Mouse (Mus musculus) kidney, postnatal 36 days (tissue): ENCODE data around the gene Fance.
A peak's percentile ranks its signal among the peaks of the same experiment; 100 is the strongest.
"Not testable (repeated sequence)": the region's sequence is repeated elsewhere in the genome, so short reads cannot be mapped to it uniquely, and the experiment has no call there.

Source experiments
- DNase-seq, 2 experiments: peaks; one replicate each; pipeline ENCODE4 v3.0.0; 2021 to 2022; ENCODE audit warnings: mixed read lengths in 2 of 2

The Fance gene

DNA sequence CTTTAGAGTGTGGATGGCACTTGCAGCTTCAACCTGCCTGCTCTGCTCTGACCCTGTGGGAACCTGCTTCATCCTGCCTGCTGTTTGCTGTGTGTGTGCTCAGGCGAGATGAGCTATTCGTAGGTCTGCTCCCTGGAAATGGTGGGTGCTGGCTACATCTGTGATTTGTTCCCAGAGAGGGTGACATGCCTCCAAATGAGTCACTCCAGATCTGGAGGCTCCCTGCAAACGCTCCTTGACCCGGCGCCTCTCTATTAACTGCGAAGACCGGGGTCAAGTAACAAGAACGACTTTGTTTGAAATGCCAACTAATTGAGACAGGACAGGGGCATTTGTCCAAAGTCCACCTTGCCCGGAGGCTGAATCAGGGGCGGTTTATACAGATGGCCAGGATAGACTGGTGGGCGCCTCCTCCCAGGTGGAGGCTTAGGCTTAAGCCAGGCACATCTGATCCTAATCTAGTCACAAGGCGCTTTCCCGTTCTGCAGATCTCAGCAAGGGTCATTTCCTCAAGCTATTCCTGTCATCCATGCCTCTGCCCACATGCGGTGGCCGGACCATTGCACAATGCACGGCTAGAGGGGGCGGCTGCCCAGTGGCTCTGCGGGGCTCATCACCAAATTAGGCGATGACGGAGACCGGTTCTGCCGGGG, 14.5 kb downstream of the Fance start:
- peak; percentile 68 to 71 for DNase-seq

DNA sequence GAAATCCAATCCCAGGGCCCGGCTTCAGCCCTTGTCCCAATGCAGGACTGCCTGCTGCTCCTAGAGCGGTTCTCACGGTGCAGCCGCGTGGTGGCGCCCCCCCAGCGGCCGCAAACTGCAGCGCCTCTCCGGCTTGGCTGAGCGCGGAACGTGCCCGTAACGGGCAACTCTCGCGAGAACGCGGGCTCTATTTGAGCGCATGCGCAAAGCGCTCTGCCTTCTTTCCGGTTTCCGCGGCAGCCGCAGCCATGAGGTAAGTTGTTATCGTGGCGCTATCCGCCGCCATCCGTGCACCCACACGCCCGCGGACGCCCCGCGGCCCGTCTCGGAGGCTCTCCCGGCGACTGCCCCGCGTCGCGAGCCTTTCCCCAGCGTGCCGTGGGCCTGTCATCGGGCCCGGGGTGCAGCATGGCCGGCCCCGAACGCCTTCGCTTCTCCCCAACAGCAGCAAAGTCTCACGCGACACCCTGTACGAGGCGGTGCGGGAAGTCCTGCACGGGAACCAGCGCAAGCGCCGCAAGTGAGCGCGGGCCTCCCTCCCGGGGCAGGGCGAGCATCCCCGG, 15.1 kb downstream of the Fance start, which contains the start of gene Rpl10a:
TSS of gene Rpl10a (plus strand) at position 106 of the 563 bp plus-strand sequence.
- peak; percentile 96 to 99 for DNase-seq

DNA sequence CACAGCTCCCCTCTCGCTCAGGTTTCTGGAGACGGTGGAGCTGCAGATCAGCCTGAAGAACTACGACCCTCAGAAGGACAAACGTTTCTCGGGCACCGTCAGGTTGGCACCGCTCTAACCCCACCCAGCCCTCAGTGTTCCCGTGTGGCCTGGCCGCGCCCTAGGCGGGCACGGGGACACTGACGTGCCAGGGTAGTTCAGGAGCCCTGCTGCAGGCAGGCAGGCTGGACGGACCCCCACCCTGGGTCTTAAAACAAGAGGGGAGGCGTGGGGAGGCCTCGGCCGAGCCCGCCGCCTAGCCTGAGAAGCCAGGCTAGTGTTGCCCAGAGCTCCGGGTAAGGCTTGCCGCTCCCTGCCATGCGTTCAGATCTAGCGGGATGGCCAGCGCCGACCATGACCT, 15.6 kb downstream of the Fance start:
- DNase-seq: peak in 1 of 2 experiments; percentile 39

DNA sequence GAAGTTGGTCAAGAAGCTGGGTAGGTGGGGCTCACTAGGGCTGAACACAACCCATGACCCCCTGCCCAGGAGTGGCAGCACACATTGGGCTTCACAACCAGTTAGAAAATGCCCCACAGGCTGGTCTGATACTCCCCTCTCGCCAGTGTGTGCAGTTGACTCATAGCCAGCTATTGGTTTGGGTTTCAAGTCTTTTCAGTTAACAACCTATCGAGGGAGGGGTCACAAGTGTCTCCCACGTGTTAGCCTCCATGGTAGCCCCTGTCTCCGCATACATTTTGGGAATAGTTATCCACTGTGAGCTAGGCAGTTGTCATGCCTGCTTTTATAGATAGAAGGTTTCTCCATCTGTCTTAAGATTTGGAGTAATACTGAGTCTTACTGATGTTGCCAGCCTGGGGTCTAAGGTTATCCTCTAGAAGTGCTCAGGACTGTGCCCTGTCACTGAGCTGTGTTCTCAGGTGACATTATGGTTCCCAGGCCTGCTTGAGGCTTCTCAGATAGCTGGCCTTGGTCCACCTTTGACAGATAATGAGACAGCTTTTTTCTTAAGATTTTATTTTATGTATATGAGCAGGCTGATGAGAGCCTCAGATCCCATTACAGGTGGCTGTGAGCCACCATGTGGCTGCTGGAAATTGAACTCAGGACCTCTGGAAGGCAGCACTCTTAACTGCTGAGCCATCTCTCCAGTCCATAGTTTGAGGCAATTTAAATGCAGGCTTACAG, 16.3 kb downstream of the Fance start:
- no peak for DNase-seq

DNA sequence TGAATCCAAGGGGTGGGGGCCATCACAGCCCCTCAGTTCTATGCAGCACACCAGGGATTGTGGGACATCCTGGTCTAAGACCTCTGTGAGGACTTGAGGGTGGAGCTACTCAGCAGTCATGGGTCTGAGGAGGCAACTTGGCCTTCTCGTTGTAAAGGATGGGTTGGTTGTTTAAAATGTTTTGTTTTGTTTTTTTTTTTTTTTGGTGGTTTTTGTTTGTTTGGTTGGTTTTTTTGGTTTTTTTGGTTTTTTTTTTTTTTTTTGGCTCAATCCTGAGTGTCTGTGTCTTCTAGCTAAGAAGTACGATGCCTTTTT, 16.9 kb downstream of the Fance start:
- no peak for DNase-seq

DNA sequence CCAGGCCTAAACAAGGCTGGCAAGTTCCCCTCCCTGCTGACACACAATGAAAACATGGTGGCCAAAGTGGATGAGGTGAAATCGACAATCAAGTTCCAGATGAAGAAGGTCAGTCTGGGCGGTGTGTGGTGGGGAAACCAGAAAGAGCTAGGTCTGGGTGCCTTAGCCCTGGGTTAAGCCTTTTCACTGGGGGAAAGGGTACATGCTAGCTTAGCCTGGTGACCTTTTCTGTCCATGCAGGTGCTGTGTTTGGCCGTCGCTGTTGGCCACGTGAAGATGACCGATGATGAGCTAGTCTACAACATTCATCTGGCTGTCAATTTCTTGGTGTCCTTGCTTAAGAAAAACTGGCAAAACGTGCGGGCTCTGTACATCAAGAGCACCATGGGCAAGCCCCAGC, 17.3 kb downstream of the Fance start:
- not testable (repeated sequence) for DNase-seq

DNA sequence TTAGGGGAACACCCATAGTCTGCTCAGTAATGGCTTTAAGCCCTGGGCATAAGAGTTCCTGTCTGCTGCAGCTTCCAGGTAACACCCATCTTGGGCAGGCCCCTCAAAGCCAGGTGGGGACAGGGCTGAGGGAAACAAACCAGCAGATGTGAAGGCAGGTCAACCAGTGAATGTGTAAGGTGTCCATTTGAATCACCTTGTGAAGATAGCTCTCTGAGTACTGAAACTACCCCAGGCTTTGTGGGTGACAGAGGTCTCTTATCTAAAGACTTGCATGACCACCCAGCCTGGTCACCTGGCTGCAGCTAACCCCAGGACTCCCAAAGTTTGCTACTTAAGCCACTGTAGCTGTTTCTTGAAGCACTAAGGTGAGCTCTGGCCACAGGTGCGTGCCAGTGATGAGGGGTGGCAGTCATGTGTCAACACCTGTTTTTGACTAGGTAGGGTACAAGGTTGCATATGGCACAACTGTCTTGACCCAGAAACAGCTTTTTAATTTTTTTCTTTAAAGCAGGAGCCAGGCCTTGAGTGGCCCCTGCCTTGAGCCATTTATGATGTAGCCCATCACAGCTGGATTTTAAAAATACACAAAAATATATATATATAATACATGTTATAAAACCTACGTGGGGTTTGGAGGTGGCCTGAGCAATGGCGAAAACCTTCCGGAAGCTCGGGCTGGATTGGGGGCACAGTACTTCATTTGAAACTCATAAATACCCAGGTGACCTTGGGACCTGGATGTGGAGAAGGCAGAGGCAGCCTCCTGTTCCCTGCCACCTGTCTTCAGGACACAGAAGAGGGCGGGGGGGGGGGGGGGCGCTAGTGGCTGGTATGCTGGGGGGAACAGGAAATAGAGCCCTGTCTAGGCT, 18.2 kb downstream of the Fance start:
- DNase-seq: no peak

DNA sequence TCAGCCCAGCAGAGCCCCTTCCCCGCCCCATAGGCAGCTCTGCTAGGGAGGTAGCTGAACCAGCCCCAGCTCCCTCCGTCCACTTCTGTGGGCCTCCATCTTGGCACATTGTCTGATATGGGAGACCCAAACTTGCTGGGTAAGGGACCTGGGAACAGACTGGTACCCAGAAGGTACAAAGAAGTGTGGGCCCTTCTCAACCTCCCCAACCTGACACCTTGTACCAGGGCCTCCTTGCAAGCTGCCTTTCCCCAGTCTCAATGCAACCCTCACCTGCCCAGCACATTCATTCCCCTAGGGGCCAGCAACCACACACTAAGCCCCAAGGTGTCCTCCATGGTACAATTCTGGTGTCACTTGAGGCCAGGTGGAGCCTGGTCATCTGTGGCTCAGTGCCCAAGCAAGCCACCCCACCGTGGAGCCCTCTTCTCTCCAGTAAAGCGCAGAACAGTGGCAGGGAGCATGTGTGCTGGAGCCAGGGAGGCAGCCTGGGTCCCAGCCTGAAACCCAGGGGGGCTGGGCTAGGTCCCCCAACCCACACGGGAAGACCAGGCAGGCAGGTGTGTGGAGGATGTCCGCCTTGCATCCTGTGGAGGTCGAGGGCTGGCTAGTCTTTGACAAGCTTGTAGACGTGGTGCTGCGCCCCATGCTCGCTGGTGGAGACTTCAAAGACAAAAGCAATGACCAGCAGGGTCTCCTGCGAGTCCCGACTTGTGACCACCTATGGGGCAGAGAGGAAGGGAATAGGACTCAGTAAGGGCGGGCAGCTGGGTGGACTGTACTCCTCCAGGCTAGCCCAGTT, 19.0 kb downstream of the Fance start:
- DNase-seq: no peak

DNA sequence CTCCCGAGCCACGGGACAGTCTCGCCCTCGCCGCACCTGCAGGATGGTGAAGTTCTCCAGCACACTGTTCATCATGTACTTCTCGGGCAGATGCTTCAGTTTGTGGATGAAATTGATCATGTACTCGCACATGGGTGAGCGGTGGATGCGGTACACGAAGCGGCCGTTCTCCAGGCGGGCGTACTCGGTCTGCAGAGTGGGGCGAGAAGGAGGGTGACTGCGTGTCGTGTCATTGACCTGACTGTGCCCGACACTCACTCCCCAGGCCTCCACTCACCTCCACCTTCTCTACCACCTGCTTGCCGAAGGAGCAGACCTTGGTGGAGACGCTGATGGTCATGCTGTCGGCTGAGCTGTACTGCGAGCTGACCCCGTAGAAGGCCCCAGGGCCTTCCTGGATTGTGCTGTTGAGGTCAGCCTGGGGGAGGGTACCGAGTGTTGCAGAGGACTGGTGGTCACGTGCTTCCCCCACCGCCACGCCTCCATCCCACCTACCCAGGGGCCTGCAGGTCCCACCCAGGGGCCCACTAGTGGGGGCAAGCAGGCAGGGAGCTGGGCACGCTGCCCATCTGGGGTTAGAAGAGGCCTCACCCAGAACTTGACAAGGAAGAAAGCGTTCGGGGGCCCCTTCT, 19.7 kb downstream of the Fance start:
- no peak for DNase-seq

DNA sequence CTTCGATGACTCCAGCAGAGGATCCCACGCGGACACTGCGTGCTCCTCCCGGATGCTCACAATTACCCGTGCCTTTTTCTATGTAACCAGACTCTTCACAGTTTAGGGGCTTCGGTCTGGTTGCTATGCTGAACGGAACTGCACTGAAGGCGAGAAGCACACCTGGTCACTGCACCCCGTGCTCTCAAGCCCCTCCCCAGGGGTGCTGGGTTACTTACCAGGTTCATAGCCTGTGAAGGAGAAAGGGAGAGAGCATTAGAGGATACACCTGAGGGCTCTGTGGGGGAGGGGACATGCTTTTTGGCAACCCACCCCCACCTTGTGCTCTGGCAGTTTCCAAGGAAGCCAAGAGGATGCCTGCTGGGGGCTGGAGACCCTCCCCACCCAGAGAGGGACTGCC, 21.9 kb downstream of the Fance start:
- no peak for DNase-seq

DNA sequence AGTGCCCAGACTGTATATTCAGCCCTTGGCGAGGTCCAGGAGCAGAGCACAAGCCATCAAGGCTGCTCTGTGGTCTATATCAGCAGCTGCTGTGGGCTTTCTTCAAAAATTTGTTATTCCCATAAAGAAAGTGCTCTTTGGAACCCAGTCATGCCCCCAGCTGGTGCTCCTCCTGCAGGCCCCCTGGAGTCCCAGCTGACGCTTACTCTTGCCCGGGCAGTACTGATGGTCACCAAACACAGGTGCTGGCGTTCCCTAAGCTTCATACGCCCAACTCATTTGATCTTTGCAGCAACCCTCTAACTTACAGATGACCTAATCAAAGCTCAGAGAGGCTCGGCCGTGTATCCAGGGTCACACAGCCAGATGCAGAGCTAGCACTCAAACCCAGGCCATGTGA, 24.2 kb downstream of the Fance start:
- DNase-seq: no peak

DNA sequence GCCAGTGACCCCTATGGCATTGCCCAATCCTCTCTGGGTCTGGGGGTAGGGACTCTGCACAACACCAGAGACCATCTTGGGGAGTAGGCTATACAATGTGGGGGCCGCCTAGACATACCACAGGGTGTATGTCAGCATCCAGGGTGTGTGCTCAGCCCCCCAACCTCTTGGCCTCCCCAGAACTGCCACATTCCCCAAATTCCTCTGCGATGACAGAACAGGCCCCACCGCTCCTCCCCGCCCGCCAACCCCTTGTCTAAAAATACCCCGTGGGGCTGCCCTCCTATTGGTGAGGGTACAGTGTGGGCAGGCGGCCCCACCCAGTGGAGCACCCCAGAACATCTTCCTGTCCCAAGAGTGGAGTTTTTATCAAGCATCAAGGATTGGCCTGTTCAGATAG, 27.3 kb downstream of the Fance start:
- DNase-seq: no peak

DNA sequence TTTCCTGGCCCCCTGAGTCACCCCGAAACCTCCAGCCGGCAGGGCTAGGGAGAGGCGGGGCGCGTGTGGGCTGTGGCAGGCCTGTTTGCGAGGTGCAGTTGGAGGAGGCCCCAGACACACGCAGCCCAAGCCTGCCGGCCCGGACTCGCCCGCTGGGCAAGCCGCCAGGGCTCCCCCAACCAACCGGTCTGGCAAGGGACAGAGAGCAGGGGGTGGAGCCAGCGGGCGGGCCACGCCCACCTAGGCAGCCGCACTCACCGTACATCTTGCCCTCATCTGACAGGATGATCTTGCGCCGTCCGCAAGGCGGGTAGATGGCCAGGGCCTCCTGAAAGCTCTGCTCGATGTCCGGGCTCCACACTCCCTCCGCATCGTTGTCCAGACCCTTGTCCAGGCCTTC, 27.8 kb downstream of the Fance start:
- peak; percentile 96 to 98 for DNase-seq

DNA sequence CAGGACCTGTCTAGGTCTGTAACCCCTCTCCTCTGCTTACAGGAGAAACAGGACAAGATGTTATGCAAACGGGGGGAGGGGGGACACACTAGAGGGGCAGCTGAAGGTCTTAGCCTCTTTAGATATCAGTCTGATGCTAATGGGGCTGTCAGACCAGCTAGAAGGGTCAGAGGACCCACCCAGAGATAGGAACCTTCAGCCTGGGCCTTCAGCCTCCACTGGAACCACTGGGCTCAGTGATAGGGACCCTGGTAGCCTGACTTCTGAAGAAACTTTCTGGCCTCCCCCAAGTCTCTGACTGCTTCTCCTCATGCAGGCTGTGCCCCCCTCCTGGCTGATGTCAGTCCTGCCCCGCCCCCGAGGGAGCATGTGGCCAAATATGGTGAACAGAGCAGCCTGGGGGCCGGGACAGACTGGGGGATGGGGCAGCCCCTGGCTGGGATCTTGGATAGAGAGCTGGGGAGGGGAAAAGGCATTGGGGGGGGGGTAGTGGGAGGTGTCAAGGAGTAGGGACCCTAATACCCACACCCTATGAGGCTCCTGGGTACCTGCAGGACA, 30.8 kb downstream of the Fance start:
- DNase-seq: peak in 1 of 2 experiments; percentile 45

DNA sequence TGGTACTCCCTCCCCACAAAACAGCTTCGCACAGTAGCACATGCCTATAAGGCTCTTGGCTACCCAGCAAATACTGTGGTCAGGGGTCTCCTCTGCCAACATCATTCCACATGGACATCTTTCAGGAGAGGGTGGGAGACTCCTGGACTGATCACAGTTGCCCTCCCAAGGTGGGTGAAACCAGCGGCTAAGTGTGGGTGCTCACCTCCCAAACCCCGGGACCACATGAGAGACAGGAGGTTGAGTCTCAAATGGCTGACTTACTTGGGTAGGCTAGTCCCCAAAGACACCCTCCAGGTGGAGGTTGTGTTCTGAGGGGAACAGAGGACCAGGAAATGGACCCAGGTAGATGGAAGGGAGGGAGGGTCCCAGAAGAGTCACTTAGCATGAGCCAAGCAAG, 31.4 kb downstream of the Fance start:
- DNase-seq: no peak

DNA sequence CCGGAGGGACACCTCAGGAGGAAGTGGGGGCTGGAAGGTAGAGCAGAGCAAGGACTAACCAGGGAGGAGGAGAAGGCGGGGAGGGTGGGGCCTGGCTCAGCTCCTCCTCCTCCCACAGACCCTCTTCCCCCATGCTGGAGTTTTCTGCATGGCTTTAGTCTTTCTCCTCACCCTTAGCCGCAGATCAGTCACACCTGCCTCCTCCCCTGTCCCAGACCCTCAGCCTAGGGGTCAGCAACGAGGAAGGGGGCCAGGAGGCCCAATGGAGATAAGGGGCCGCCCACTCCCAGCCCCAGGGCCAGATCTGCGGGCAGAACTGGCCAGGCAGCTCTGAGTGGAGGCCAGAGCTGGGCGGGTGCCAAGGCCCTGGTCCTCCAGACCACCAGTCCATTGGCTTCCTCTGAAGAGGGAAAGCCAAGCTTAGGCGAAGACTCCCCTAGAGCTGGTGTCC, 32.0 kb downstream of the Fance start:
- DNase-seq: peak in 1 of 2 experiments; percentile 26

DNA sequence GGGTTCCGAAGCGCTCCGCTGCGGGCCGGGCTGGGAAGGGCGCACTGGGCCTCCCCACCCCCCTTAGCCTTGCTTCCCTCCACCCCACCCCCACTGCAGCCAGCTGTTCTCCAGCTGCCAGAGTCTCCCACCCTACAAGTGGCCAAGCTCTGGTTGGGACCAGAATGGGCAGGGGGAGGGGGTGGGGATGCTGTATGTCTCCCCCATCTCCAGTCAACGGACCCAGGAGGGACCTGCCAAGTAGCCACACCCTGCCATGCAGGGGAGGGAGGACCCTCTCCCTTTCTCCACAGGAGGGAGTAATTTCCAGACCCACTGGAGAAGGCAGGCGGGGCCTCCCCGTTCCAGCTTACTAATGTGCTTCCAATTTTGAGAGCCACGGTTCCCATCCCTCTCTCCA, 32.6 kb downstream of the Fance start:
- peak in 1 of 2 experiments; percentile 39 for DNase-seq

DNA sequence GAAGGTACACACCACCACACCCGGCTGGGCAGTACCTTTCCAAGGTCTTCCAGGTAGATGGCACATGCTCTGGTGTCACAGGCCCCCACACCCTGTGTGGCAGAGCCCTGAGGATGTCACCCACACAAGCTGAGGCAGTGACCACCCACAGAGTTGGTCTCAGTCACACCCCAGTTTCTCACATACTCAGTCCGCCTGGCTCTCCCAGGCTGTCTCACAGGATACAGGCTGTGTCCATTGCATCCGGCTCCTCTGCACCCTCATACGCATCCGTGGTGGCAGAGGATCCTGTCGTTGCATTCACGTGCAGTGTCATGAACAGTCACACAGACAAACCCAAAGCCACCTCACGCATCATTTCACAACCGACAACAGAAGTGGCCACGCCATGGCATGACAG, 34.0 kb downstream of the Fance start:
- no peak for DNase-seq

DNA sequence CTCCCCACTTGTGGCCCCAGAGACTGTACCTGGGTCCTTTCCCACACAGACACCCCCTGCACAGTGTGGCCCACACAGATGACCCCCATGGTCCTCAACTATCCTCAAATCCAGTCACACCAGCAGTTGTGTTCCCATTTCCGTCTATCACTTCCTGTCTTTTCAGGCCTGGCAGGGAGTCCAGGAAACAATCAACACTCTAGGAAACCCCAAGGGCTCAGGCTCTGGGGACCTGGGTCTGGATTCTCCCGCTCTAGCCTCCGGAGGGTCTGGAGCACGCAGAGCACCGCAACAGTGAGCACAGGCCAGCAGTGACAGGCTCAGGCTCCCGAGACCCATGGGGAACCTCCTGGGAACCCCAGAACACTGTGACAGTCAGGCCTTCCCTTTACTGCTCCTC, 34.9 kb downstream of the Fance start:
- DNase-seq: no peak

DNA sequence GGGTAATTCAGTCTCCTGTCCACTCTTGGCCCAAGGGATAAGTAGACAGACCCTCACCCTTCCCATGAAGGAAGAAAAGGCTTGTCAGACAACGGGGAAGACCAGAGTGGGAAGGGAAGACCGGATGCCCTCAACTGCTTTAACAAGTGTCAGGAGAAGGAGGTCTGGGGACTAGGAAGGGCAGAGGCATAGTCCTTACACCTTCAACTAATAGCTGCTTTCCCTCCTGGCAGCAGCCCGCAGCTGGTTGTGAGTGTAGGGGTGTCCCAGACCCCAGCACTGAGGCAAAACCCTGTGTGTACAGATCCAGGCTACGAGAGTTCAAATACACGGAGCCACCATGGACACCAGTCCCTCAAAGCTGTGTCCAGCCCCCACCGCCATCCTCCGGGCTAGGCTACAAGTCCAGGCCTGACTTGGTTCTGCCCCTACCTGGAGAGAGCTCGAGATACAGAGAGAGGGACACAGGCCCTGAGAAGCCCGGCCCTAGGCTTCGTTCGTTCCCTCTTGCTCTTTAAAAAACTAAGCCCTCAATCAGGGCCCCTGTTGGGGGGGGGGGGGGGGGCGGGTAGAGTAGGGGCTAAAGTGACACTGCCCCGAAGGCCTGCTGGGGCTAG, 36.1 kb downstream of the Fance start:
- DNase-seq: peak in 1 of 2 experiments; percentile 40

DNA sequence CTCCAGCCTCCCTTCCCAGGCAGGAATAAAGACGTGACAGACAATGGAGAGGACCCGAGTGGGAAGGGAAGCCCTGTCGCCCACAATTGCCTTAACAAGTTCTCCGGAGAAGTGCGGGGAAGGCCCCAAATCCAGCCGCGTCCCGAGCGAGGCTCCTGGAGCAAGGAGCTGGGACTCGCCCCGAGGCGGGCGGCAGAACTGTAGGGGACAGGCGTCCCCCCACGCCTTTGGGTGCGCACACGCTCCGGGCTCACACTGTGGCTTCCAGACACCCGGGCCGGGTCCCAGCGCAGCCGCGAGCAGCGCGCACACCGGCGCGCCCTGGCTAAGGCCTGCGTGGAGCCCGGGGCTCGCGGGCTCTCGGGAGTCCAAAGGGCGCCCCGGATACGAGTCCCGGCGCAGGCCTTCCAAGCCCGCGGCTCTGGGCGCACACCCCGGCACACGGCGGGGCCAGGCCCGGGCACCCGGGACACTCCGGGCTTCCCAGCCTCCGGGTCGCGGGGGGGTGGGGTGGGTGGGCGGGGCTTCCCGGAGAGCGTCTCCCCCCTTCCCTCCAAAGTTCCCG, 36.7 kb downstream of the Fance start:
- DNase-seq: peak; percentile 80 to 83
